ENCODE assay signal across 8 mouse cellular contexts in genomic region chr6:136803093-136803738, GRCm38 (mm10). TPM values are rescaled to one million over a fixed set of nuclear protein-coding genes. Genes with fewer than 3 reads are reported as not detected.
DNase-seq lines count a peak whose midpoint lies in the region; ATAC-seq and TF ChIP-seq lines count a peak whose summit lies in the region.

No protein-coding gene starts in this region.

- peak overlapping the region; percentile 89 for H3K4me2 ChIP-seq in liver, embryonic 11.5 days

- no peaks in the 10 kb centered on the region for H3K36me3 ChIP-seq in thymus, adult 2 months (ENCODE audit: control insufficient read depth, insufficient read depth, low read length)
- no peaks in the 10 kb centered on the region for H3K36me3 ChIP-seq in liver, embryonic 11.5 days (ENCODE audit: control insufficient read depth, insufficient read depth, low read length)

- no peaks in the 10 kb centered on the region for H3K9me3 ChIP-seq in liver, embryonic 11.5 days (ENCODE audit: control insufficient read depth, low read length)

- peak overlapping the region; percentile 93 for H3K9ac ChIP-seq in liver, embryonic 11.5 days (ENCODE audit: low read depth, low read length)

- peak overlapping the region; percentile 33 for H3K4me3 ChIP-seq in thymus, adult 2 months (ENCODE audit: control insufficient read depth, insufficient read depth, low read length)
- peak overlapping the region; percentile 62 for H3K4me3 ChIP-seq in liver, embryonic 11.5 days (ENCODE audit: low read depth, low read length)

- ATAC-seq in liver, embryonic 11.5 days (replicated peaks; ENCODE audit: low FRiP score) = no peak; the same call in 1 of the 2 replicates

- H3K27ac ChIP-seq in thymus, adult 2 months (ENCODE audit: control insufficient read depth, insufficient read depth, low read length) = peak overlapping the region; percentile 99
- peak overlapping the region; percentile 100 for H3K27ac ChIP-seq in liver, embryonic 11.5 days (ENCODE audit: low read depth, low read length)

- TF ChIP-seq POLR2A in thymus, adult 2 months (IDR thresholded peaks at IDR 0.05; ENCODE audit: control insufficient read depth, extremely low read depth, insufficient read depth, low read length, poor library complexity) = no peak

- peak; percentile 44 for DNase-seq in cerebellum, adult 9-10 months
- no peak for DNase-seq in cerebellum, adult 8-10 months
- no peak for DNase-seq in thymus, adult 2 months
- no peak for DNase-seq in thymus, postnatal 25 days
- DNase-seq in liver, embryonic 11.5 days (ENCODE audit: low spot score) = no peak
- no peak for DNase-seq in frontal cortex, postnatal 10 days (ENCODE audit: low spot score in 2 of 2)
- DNase-seq in cerebellum, adult 11 months = no peak
- DNase-seq in thymus, adult 18-20 months = no peak

- H3K4me1 ChIP-seq in thymus, adult 2 months (replicated peaks; ENCODE audit: control insufficient read depth, insufficient read depth, low read length) = peaks cover 8% of the 10 kb centered on the region
- peaks cover 9% of the 10 kb centered on the region for H3K4me1 ChIP-seq in liver, embryonic 11.5 days (replicated peaks; ENCODE audit: control insufficient read depth, insufficient read depth, low read length)

- WGBS in thymus, adult 2 months = 13% methylated on average over 12 of the region's 12 CpGs
- 8% methylated on average over 12 of the region's 12 CpGs for WGBS in liver, embryonic 11.5 days

- TF ChIP-seq CTCF in thymus, adult 2 months (IDR thresholded peaks at IDR 0.05; ENCODE audit: borderline replicate concordance, control insufficient read depth, extremely low read depth, insufficient read depth, low read length, poor library complexity) = no peak

- H3K27me3 ChIP-seq in thymus, adult 2 months (ENCODE audit: control insufficient read depth, insufficient read depth, low read length) = no peaks in the 10 kb centered on the region
- H3K27me3 ChIP-seq in liver, embryonic 11.5 days (replicated peaks; ENCODE audit: control insufficient read depth, insufficient read depth, low read length) = no peaks in the 10 kb centered on the region

RNA-seq across cellular contexts. Expression of gene Hist4h4, which starts 1.0 kb away (rescaled TPM):
- polyA plus RNA-seq in thymus, adult 2 months (2012; rRNA removed) = 14.5 and 17.8 TPM in 2 replicates
- polyA plus RNA-seq in liver, embryonic 11.5 days (2014; fragmentation: Nextera tagmentation; extraction: Ambion mirVana) = 0.43 and 0.88 TPM in 2 replicates

RNA-seq across cellular contexts. Expression of gene H2afj, which starts 4.8 kb away (rescaled TPM):
- 309 and 326 TPM in 2 replicates for polyA plus RNA-seq in thymus, adult 2 months (2012; rRNA removed)
- polyA plus RNA-seq in liver, embryonic 11.5 days (2014; fragmentation: Nextera tagmentation; extraction: Ambion mirVana) = 186 and 193 TPM in 2 replicates

RNA-seq across cellular contexts. Expression of gene Gucy2c, which starts 21.7 kb away (rescaled TPM):
- polyA plus RNA-seq in thymus, adult 2 months (2012; rRNA removed) = 0.22 and 0.31 TPM in 2 replicates
- 0.08 TPM in 1 of 2 replicates, not detected in the other for polyA plus RNA-seq in liver, embryonic 11.5 days (2014; fragmentation: Nextera tagmentation; extraction: Ambion mirVana)

RNA-seq across cellular contexts. Expression of gene BC049715, which starts 24.2 kb away (rescaled TPM):
- 0.86 and 2.3 TPM in 2 replicates for polyA plus RNA-seq in thymus, adult 2 months (2012; rRNA removed)
- 2.3 and 2.6 TPM in 2 replicates for polyA plus RNA-seq in liver, embryonic 11.5 days (2014; fragmentation: Nextera tagmentation; extraction: Ambion mirVana)

RNA-seq across cellular contexts. Expression of gene Wbp11, which starts 24.8 kb away (rescaled TPM):
- polyA plus RNA-seq in thymus, adult 2 months (2012; rRNA removed) = 72.3 and 91.3 TPM in 2 replicates
- polyA plus RNA-seq in liver, embryonic 11.5 days (2014; fragmentation: Nextera tagmentation; extraction: Ambion mirVana) = 165 and 168 TPM in 2 replicates
